Mouse (Mus musculus) embryonic fibroblast, embryonic 13.5 days (primary cell): ENCODE data around the gene Pik3r2.

ENCODE experiments used
- CTCF ChIP-seq: IDR thresholded peaks from 2 replicates; pipeline ENCODE4 v1.5.1; 2011; ENCODE audit warnings: mild to moderate bottlenecking, control low read depth, low read length, moderate library complexity, borderline replicate concordance; ENCODE audit not compliant: insufficient read depth
- POLR2A ChIP-seq: IDR thresholded peaks from 2 replicates; pipeline ENCODE4 v1.6.1; 2011; ENCODE audit warnings: low read depth, mild to moderate bottlenecking, control low read depth, low read length, moderate library complexity

DNA sequence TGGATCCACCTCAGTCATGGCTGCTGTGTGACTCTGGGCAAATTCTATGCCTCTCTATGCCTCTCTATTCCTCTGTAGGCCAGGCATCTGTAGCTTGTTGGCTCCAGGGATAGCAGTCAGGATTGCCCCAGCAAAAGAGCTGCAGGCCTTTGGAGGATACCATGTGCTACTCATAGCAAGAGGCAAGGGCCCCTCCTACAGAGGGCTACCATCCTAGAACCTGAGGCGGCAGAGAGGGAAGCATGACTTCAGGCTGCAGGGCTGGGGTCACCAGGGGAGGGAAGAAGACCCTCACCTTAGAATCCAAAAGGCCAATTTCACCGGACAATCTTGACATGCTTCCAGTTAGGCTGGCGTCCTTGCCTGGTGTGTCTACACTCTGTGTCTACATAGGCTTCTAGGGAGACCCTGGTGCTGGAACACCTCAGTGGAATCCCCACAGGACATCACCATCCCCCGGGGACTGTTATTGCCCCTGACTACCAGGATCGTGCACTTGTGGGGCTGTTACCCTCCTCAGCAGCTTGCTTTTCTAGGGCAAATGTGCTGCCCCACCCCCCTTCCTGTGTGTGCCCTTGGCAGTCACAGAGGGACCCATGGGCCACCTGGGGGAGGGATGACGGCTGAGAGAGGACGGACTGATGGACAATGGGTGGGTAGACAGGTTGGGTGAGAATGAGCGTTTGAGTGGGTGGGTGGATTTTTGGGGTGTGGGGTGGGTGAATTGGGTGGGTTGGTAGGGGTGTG is 32.6 kb upstream of the Pik3r2 start:
- TF ChIP-seq CTCF (no peak), POLR2A (no peak)
